Mouse (Mus musculus): ENCODE data around the gene Marveld3. TPM values are rescaled to one million over a fixed set of nuclear protein-coding genes. Genes with fewer than 3 reads are reported as not detected.

Gene Marveld3
- polyA plus RNA-seq, 1 experiment from 2014 or later: 2.4 TPM

GRCm38 (mm10) chr8:109945153-109945632, 16.8 kb downstream of the Marveld3 start:
- Histone ChIP-seq H3K4me3 (ENCODE audit: low read depth, low read length) (no peak overlapping the region), H3K4me2 (ENCODE audit: low read length) (no peak overlapping the region), H3K9me3 (replicated peaks; ENCODE audit: control insufficient read depth, low read length, poor library complexity, severe bottlenecking) (no peaks in the 10 kb centered on the region), H3K9ac (ENCODE audit: low read depth, low read length) (no peak overlapping the region), H3K27me3 (ENCODE audit: control insufficient read depth, insufficient read depth, low read depth, low read length) (no peaks in the 10 kb centered on the region), H3K27ac (ENCODE audit: low read length) (no peak overlapping the region), H3K4me1 (ENCODE audit: control insufficient read depth, insufficient read depth, low read length) (peaks cover 6% of the 10 kb centered on the region; the same call in 1 of the 2 replicates), H3K36me3 (ENCODE audit: control insufficient read depth, insufficient read depth, low read length) (peaks cover 15% of the 10 kb centered on the region)
- ATAC-seq: no peak
- 56% methylated on average over 9 of the region's 9 CpGs for WGBS

GRCm38 (mm10) chr8:109941606-109942360, 20.2 kb downstream of the Marveld3 start:
- 93% methylated on average over 2 of the region's 2 CpGs for WGBS
- Histone ChIP-seq H3K4me2 (ENCODE audit: low read length) (no peak overlapping the region), H3K36me3 (ENCODE audit: control insufficient read depth, insufficient read depth, low read length) (peaks cover 24% of the 10 kb centered on the region), H3K9ac (ENCODE audit: low read depth, low read length) (no peak overlapping the region), H3K27me3 (ENCODE audit: control insufficient read depth, insufficient read depth, low read depth, low read length) (no peaks in the 10 kb centered on the region), H3K4me1 (ENCODE audit: control insufficient read depth, insufficient read depth, low read length) (no peaks in the 10 kb centered on the region), H3K4me3 (ENCODE audit: low read depth, low read length) (no peak overlapping the region), H3K27ac (ENCODE audit: low read length) (no peak overlapping the region), H3K9me3 (replicated peaks; ENCODE audit: control insufficient read depth, low read length, poor library complexity, severe bottlenecking) (no peaks in the 10 kb centered on the region)
- no peak for ATAC-seq

- Histone ChIP-seq H3K27ac (ENCODE audit: low read length) (no peak overlapping the region), H3K9ac (ENCODE audit: low read depth, low read length) (no peak overlapping the region), H3K36me3 (ENCODE audit: control insufficient read depth, insufficient read depth, low read length) (peaks cover 9% of the 10 kb centered on the region), H3K9me3 (replicated peaks; ENCODE audit: control insufficient read depth, low read length, poor library complexity, severe bottlenecking) (no peaks in the 10 kb centered on the region), H3K4me2 (ENCODE audit: low read length) (no peak overlapping the region), H3K4me1 (ENCODE audit: control insufficient read depth, insufficient read depth, low read length) (no peaks in the 10 kb centered on the region), H3K27me3 (ENCODE audit: control insufficient read depth, insufficient read depth, low read depth, low read length) (no peaks in the 10 kb centered on the region), H3K4me3 (ENCODE audit: low read depth, low read length) (no peak overlapping the region)
- 80% methylated on average over 8 of the region's 8 CpGs for WGBS
- ATAC-seq: no peak
Observed at GRCm38 (mm10) chr8:109920406-109921390, 41.3 kb downstream of the Marveld3 start.

GRCm38 (mm10) chr8:109917277-109917676, 44.7 kb downstream of the Marveld3 start:
- 53% methylated on average over 4 of the region's 4 CpGs for WGBS
- peaks cover 25% of the 10 kb centered on the region for H3K36me3 ChIP-seq (ENCODE audit: control insufficient read depth, insufficient read depth, low read length)

GRCm38 (mm10) chr8:109907376-109907775, 54.6 kb downstream of the Marveld3 start:
- no peak overlapping the region for H3K27ac ChIP-seq (ENCODE audit: low read length)
- H3K36me3 ChIP-seq (ENCODE audit: control insufficient read depth, insufficient read depth, low read length): peaks cover 18% of the 10 kb centered on the region
- no peaks in the 10 kb centered on the region for H3K4me1 ChIP-seq (ENCODE audit: control insufficient read depth, insufficient read depth, low read length)
- no peak overlapping the region for H3K9ac ChIP-seq (ENCODE audit: low read depth, low read length)
- H3K4me2 ChIP-seq (ENCODE audit: low read length): no peak overlapping the region
- H3K27me3 ChIP-seq (ENCODE audit: control insufficient read depth, insufficient read depth, low read depth, low read length): no peaks in the 10 kb centered on the region
- no peaks in the 10 kb centered on the region for H3K9me3 ChIP-seq (replicated peaks; ENCODE audit: control insufficient read depth, low read length, poor library complexity, severe bottlenecking)
- no peak overlapping the region for H3K4me3 ChIP-seq (ENCODE audit: low read depth, low read length)
- ATAC-seq: no peak
- WGBS: 92% methylated on average over 4 of the region's 4 CpGs

More at GRCm38 (mm10) chr8:109917277-109917676, 44.7 kb downstream of the Marveld3 start:
- no peak overlapping the region for H3K27ac ChIP-seq (ENCODE audit: low read length)
- H3K27me3 ChIP-seq (ENCODE audit: control insufficient read depth, insufficient read depth, low read depth, low read length): no peaks in the 10 kb centered on the region
- H3K4me2 ChIP-seq (ENCODE audit: low read length): no peak overlapping the region
- H3K4me3 ChIP-seq (ENCODE audit: low read depth, low read length): no peak overlapping the region
- H3K4me1 ChIP-seq (ENCODE audit: control insufficient read depth, insufficient read depth, low read length): no peaks in the 10 kb centered on the region
- no peak for ATAC-seq
- no peak overlapping the region for H3K9ac ChIP-seq (ENCODE audit: low read depth, low read length)
- H3K9me3 ChIP-seq (replicated peaks; ENCODE audit: control insufficient read depth, low read length, poor library complexity, severe bottlenecking): no peaks in the 10 kb centered on the region

GRCm38 (mm10) chr8:109906907-109907306, 55.1 kb downstream of the Marveld3 start:
- no peak overlapping the region for H3K9ac ChIP-seq (ENCODE audit: low read depth, low read length)
- H3K27me3 ChIP-seq (ENCODE audit: control insufficient read depth, insufficient read depth, low read depth, low read length): no peaks in the 10 kb centered on the region
- no peaks in the 10 kb centered on the region for H3K9me3 ChIP-seq (replicated peaks; ENCODE audit: control insufficient read depth, low read length, poor library complexity, severe bottlenecking)
- no peak overlapping the region for H3K27ac ChIP-seq (ENCODE audit: low read length)
- peaks cover 16% of the 10 kb centered on the region for H3K36me3 ChIP-seq (ENCODE audit: control insufficient read depth, insufficient read depth, low read length)
- ATAC-seq: no peak
- no peak overlapping the region for H3K4me2 ChIP-seq (ENCODE audit: low read length)
- no peaks in the 10 kb centered on the region for H3K4me1 ChIP-seq (ENCODE audit: control insufficient read depth, insufficient read depth, low read length)
- H3K4me3 ChIP-seq (ENCODE audit: low read depth, low read length): no peak overlapping the region
- WGBS: 98% methylated on average over 3 of the region's 3 CpGs

GRCm38 (mm10) chr8:109904928-109905668, 56.9 kb downstream of the Marveld3 start:
- no peak for ATAC-seq
- Histone ChIP-seq H3K27ac (ENCODE audit: low read length) (no peak overlapping the region), H3K9ac (ENCODE audit: low read depth, low read length) (no peak overlapping the region), H3K27me3 (ENCODE audit: control insufficient read depth, insufficient read depth, low read depth, low read length) (no peaks in the 10 kb centered on the region), H3K4me3 (ENCODE audit: low read depth, low read length) (no peak overlapping the region), H3K4me1 (ENCODE audit: control insufficient read depth, insufficient read depth, low read length) (no peaks in the 10 kb centered on the region), H3K4me2 (ENCODE audit: low read length) (no peak overlapping the region), H3K36me3 (ENCODE audit: control insufficient read depth, insufficient read depth, low read length) (peaks cover 11% of the 10 kb centered on the region), H3K9me3 (replicated peaks; ENCODE audit: control insufficient read depth, low read length, poor library complexity, severe bottlenecking) (no peaks in the 10 kb centered on the region)
- WGBS: 87% methylated on average over 1 of the region's 1 CpGs

GRCm38 (mm10) chr8:109903909-109904469, 58.0 kb downstream of the Marveld3 start:
- WGBS: 86% methylated on average over 10 of the region's 10 CpGs
- Histone ChIP-seq H3K27ac (ENCODE audit: low read length) (no peak overlapping the region), H3K4me3 (ENCODE audit: low read depth, low read length) (no peak overlapping the region), H3K4me1 (ENCODE audit: control insufficient read depth, insufficient read depth, low read length) (no peaks in the 10 kb centered on the region), H3K9ac (ENCODE audit: low read depth, low read length) (no peak overlapping the region), H3K27me3 (ENCODE audit: control insufficient read depth, insufficient read depth, low read depth, low read length) (no peaks in the 10 kb centered on the region), H3K9me3 (replicated peaks; ENCODE audit: control insufficient read depth, low read length, poor library complexity, severe bottlenecking) (no peaks in the 10 kb centered on the region), H3K36me3 (ENCODE audit: control insufficient read depth, insufficient read depth, low read length) (peaks cover 5% of the 10 kb centered on the region; the same call in 1 of the 2 replicates), H3K4me2 (ENCODE audit: low read length) (no peak overlapping the region)
- ATAC-seq: no peak

Measured in midbrain, embryonic 16.5 days (tissue).